Mouse (Mus musculus) naive thymus-derived CD4-positive, alpha-beta T cell, adult 5 months (primary cell): ENCODE data around the gene Fam122c. TPM values are rescaled to one million over a fixed set of nuclear protein-coding genes. Genes with fewer than 3 reads are reported as not detected.

Experiments used
- polyA plus RNA-seq: library from polyadenylated mRNA; unstranded; fragments of 100-300 nt; shearing (Covaris generic); gene quantifications from one replicate; pipeline ENCODE4 v1.2.1, GENCODE M21; 2017

Fam122c gene
- polyA plus RNA-seq = not detected

GRCm38 (mm10) chrX:53273124-53273523 is at the start of gene Fam122c:
TSS of gene Fam122c (plus strand) at chrX:53273424.

GRCm38 (mm10) chrX:53240011-53240410 is 33.2 kb upstream of the Fam122c start, which contains the start of gene Plac1:
TSS of gene Plac1 (minus strand) at chrX:53240111.

GRCm38 (mm10) chrX:53269289-53270062 is 3.7 kb upstream of the Fam122c start, which contains the start of gene Fam122b:
TSS of gene Fam122b (minus strand) at chrX:53269805.

GRCm38 (mm10) chrX:53370366-53370740 is 97.1 kb downstream of the Fam122c start, which contains the start of gene Mospd1:
TSS of gene Mospd1 (minus strand) at chrX:53370502.

Other genes starting within 250 kb of the Fam122c start
- not detected for gene Plac1, start 33.3 kb upstream of the Fam122c start, polyA plus RNA-seq
- gene Fam122b, start 3.6 kb upstream of the Fam122c start, polyA plus RNA-seq = 9.8 TPM
- gene Mospd1, start 97.1 kb downstream of the Fam122c start, polyA plus RNA-seq = 14.4 TPM
- gene Etd, start 161.5 kb downstream of the Fam122c start, polyA plus RNA-seq = not detected